Mouse (Mus musculus) left cerebral cortex, postnatal 25 days (tissue): ENCODE results near the gene Fzr1. TPM values are rescaled to one million over a fixed set of nuclear protein-coding genes. Genes with fewer than 3 reads are reported as not detected.
A peak's percentile ranks its signal among the peaks of the same experiment; 100 is the strongest.

Experiments
- DNase-seq, 2 experiments: peaks; one replicate each; pipeline ENCODE4 v3.0.0; 2022; ENCODE audit warnings: low spot score in 2 of 2, mixed read lengths in 1 of 2
- intact Hi-C: fragments of 180-260 bp; cut with DNase I; formaldehyde crosslinking; loops from one replicate; pipeline ENCODE4 v1.15.1; 2025
- microRNA-seq, 2 experiments: library from miRNA; unstranded; fragments of <30 nt; microRNA quantifications; one replicate each; pipeline ENCODE4 v1.2.0; 2022
- total RNA-seq, 2 experiments: library from RNA; stranded (reverse); gene quantifications; 2 replicates each; pipeline ENCODE4 v1.2.3; 2021

Gene Fzr1
- total RNA-seq, 2 experiments from 2014 or later = 63.5 to 70.2 TPM

DNA sequence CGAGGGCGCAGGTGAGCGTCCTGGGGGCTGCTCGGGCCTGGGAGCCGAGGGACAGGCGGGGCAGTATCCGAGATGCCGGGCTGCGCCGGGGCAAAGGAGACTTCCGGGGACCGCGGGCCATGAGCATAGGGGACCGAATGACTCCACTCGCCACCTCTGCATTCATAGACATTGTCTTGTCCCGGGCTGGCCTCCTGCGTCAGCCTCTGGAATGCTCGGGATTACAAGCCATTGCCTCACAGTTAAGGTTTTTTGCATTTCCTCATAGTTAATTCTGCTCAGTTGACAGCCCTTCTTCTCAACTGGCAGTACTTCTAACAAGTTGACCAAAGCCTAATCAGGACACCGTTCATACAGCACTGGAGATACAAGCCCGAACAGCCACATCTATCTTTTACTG is 56.9 kb downstream of the Fzr1 start:
- intact Hi-C loops = no loop called here

DNA sequence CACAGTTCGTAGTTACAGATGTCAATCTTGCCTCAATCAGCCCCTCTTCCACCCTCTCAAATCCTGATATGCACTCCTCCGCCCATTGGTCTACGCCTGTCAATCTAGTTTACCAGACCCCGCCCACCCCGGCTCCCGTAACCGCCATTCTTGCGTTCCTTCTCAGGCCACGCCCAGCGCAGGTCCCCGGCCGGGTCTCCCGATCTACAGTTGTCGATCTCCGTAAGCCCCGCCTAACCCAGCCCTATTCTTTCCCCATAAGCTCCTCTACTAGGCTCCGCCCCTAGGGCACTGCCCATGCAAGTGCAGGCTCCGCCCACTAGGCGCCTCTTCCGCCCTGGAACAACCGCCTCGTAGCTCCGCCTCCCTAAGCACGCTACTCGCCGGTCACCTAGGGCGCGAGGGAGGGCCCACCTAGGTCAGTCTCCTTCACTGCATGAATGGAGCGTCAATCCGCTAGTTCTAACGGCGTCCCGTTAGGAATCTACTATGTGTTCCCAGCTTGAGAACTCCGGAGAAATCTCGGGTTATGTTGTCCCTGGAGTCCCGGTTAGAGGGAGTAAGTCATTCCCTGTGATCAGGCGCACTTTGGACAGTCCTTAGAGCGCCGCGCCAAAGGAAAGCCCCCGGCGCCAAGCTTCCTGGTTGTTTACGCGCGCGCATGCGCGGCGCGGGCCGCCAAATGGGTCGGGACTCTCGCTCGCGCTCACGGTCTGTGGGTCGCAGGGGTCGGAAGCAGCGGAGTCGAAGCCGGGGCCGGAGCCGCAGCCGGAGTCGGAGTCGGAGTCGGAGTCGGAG is 57.6 kb downstream of the Fzr1 start, which contains the start of gene Cactin:
Gene Cactin (plus strand): TSS at position 554 of the 798 bp plus-strand sequence.
- intact Hi-C loops = no loop called here
- peak; percentile 98 to 100 for DNase-seq

More for the DNA sequence above, 56.9 kb downstream of the Fzr1 start:
- DNase-seq = no peak

DNA sequence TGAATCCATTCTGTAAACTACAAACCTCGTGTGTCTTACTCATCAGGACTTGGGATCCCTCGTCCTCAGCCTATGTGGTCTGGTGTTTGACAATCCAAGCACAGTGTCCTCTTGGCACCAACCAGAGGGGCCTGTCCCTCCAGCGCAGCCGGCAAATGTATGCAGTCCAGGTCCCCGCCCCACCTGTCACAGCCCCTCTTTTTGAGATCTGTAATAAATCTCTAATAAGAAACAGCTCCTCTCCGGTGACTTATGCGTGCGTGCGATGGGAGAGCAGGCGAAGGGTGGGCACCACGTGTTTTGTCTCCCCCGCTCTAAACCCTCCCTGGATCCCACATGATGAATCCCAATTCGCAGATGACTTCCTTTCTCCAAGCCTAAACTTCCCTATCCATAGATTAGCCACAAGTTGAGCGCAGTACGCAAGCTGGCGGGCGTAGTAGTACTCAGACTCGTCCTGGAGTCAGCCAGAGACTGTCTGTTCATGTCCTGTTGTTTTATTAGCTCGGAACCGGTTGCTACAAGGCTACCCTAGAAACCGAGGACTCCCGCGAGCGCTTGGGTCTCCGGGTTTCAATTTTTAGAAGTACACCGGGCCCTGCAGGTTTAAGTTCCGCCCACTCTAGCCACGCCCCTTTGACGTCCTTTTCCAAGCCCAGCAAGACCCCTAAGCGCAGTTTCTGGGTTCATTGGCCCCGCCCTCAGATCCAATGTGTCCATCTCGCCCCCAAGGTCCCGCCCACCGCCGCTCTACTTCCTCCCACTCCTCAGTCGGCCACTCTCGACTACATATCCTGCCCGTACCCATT is 58.4 kb downstream of the Fzr1 start:
- DNase-seq = no peak
- intact Hi-C loops = no loop called here

DNA sequence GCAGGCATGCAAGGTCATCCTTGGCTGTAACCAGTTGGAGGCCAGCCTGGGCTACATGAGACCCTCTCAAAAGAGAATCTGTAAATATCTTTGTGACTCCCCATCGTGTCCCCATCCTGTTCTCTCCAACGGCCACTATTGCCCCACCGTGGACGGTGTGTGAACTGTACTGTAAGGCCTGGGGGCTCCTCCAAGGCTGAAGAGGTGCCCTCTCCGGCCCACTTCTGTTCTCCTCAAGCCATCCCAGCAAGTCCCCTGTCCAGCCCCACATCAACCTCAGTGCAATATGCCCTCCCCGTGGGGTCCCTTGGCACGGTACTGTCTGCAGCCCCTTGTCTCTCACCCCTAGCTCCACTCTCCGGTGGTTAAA is 59.0 kb downstream of the Fzr1 start:
- intact Hi-C loops = no loop called here
- no peak for DNase-seq

DNA sequence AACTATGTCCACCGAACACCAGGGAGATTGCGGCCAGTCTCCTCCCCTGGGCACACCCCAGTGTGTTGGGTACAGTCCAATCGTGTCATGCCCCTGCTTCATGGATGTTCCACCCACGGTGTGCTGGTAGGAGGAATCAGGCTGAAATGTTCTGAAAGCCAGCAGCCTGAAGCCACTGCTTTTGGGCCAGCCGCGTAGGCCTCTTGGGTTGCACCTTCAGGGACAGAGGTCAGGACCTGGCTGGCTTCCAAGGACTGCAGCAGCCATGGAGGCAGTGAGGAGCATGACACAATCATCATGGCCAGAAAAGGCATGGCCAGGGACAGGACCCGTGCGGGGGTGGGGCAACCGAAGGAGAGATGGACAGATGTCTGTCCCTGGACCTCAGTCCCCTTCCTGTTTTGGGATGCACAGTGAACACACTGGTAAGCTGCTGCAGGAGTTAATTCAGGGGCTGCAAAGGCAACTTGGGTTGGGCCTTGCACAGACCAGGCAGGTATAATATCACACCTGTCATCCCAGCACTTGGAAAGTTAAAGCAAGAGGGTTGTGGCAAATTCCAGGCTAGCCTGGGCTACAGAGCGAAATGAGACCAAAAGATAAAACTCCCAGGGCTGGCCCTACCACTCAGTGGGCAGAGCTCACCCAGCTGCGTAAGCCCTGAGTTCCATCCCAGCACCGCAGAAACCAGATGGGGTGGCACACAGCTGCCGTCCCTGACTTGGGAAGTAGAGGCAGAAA is 59.6 kb downstream of the Fzr1 start:
- intact Hi-C loops = no loop called here

DNA sequence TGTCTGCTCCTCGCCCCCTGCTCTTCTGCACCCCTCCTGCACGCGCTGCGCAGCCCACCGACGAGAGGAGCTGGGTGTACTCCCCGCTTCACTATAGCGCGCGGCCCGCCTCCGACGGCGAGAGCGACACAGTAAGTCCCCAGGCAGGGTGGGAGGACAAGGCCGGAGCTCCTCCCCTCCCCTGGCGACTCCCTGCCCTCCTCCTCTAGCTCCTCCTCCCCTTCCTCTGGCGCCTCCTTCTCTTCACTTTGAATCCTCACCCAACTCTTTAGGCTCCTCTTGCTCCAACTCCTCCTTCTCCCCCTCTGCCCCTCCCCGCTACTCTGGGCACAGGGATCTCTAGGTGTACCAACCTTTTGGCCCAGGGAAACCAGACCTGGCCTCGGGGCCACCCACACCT is 61.0 kb downstream of the Fzr1 start:
- no peak for DNase-seq
- intact Hi-C loops = loop anchor here (2.0 kb wide), 1 partner anchor 24 kb away; the partner anchor contains the start of gene Pip5k1c

More for the DNA sequence above, 59.6 kb downstream of the Fzr1 start:
- DNase-seq = no peak

DNA sequence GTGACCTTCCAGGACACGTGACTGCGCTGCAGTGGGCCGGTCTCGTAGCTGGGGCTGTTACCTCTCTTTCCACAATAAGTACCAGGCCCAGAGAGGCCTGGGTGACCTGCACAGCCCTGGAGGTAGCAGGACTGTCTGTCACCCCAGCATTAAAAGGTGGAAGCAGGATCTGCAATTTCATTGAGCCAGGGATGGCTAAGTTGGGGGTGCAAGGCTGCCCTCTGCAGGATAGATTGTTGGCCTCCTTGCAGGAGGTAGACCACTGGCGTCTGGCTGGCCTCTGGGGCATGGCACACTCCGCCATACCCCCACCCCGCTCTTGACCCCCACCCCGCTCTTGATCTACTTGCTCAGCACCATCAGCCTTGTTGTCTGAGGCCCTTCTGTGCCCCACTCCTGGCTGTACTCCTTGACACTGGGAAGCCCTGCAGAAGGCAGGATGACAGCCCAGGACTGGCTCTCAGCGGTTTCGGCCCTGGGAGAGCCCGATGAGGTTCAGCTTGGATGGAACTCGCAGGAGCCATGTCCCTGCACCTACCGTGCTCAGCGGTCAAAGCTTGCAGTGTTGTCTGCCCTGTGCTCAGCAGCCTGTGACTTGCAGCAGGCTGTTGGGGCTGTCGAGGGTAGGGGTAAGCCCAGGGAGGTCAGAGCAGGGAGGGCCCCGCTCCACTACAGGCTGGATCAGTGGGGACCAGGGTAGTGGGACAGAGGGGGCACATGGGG is 61.8 kb downstream of the Fzr1 start:
- DNase-seq = peak in 1 of 2 experiments; percentile 30
- intact Hi-C loops = loop anchor here (2.0 kb wide), 1 partner anchor 24 kb away; the partner anchor contains the start of gene Pip5k1c

Small RNA genes within 50 kb of the gene (microRNA-seq; reads per million reads assigned to microRNA genes)
- gene Mir1191b (0 reads per million in 2 experiments), gene Mir6913 (1.2 to 2.0 reads per million in 2 experiments)

Other genes starting within 250 kb of the Fzr1 start
- 100 to 1,000 TPM; 114 TPM for gene Zbtb7a, start 243.3 kb downstream of the Fzr1 start, total RNA-seq
- 10 to 100 TPM; 26.6 to 28.7 TPM for gene Pias4, start 210.6 kb downstream of the Fzr1 start, total RNA-seq
- 100 to 1,000 TPM; 854 to 872 TPM for gene Eef2, start 201.9 kb downstream of the Fzr1 start, total RNA-seq
- 10 to 100 TPM; 71.3 to 77.7 TPM for gene Dapk3, start 195.5 kb downstream of the Fzr1 start, total RNA-seq
- not detected for gene 4930442H23Rik, start 194.7 kb downstream of the Fzr1 start, total RNA-seq
- under 1 TPM in 1 of 2 experiments, not detected in 1; 0.23 TPM for gene Nmrk2, start 176.5 kb downstream of the Fzr1 start, total RNA-seq
- gene Atcay, start 147.7 kb downstream of the Fzr1 start, total RNA-seq = 100 to 1,000 TPM; 194 to 208 TPM
- 10 to 100 TPM; 57.2 to 63.1 TPM for gene Zfr2, start 145.4 kb downstream of the Fzr1 start, total RNA-seq
- gene Matk, start 125.6 kb downstream of the Fzr1 start, total RNA-seq = 100 to 1,000 TPM; 191 to 194 TPM
- 10 to 100 TPM; 42.5 to 47.3 TPM for gene Mrpl54, start 111.6 kb downstream of the Fzr1 start, total RNA-seq
- gene Apba3, start 111.6 kb downstream of the Fzr1 start, total RNA-seq = 10 to 100 TPM; 38.6 to 40.0 TPM
- gene Tjp3, start 86.9 kb downstream of the Fzr1 start, total RNA-seq = under 1 TPM; 0.23 to 0.30 TPM
- 100 to 1,000 TPM; 402 to 420 TPM for gene Pip5k1c, start 85.6 kb downstream of the Fzr1 start, total RNA-seq
- 10 to 100 TPM; 27.8 to 28.4 TPM for gene Cactin, start 57.4 kb downstream of the Fzr1 start, total RNA-seq
- 1 to 10 TPM; 1.2 to 1.4 TPM for gene Tbxa2r, start 49.8 kb downstream of the Fzr1 start, total RNA-seq
- gene Gipc3, start 35.2 kb downstream of the Fzr1 start, total RNA-seq = under 1 TPM; 0.92 to 0.96 TPM
- gene Hmg20b, start 28.0 kb downstream of the Fzr1 start, total RNA-seq = 10 to 100 TPM; 23.5 to 28.4 TPM
- 10 to 100 TPM; 39.3 to 41.1 TPM for gene Mfsd12, start 21.0 kb downstream of the Fzr1 start, total RNA-seq
- 1 to 10 TPM in 1 of 2 experiments, under 1 TPM in 1; 0.78 to 2.2 TPM for gene 4930404N11Rik, start 12.7 kb downstream of the Fzr1 start, total RNA-seq
- gene Dohh, start 5.9 kb upstream of the Fzr1 start, total RNA-seq = 10 to 100 TPM; 83.7 to 87.7 TPM
- 1 to 10 TPM; 3.5 to 4.2 TPM for gene Gm48551, start 6.0 kb upstream of the Fzr1 start, total RNA-seq
- 1 to 10 TPM; 4.0 to 4.1 TPM for gene Gm48552, start 10.5 kb upstream of the Fzr1 start, total RNA-seq
- gene Smim24, start 14.5 kb upstream of the Fzr1 start, total RNA-seq = 1 to 10 TPM in 1 of 2 experiments, under 1 TPM in 1; 0.89 to 1.5 TPM
- 10 to 100 TPM; 81.1 to 87.3 TPM for gene Nfic, start 77.1 kb upstream of the Fzr1 start, total RNA-seq
- gene Celf5, start 104.2 kb upstream of the Fzr1 start, total RNA-seq = 100 to 1,000 TPM; 285 to 286 TPM
- gene Ncln, start 117.9 kb upstream of the Fzr1 start, total RNA-seq = 10 to 100 TPM; 76.4 to 77.0 TPM
- gene S1pr4, start 121.6 kb upstream of the Fzr1 start, total RNA-seq = under 1 TPM; 0.53 to 0.73 TPM
- 1 to 10 TPM; 2.0 to 3.1 TPM for gene Gna15, start 145.7 kb upstream of the Fzr1 start, total RNA-seq
- gene Gna11, start 166.7 kb upstream of the Fzr1 start, total RNA-seq = 100 to 1,000 TPM; 101 to 107 TPM
- 100 to 1,000 TPM; 630 to 638 TPM for gene Aes, start 181.0 kb upstream of the Fzr1 start, total RNA-seq
- 10 to 100 TPM; 28.8 to 30.3 TPM for gene Tle2, start 196.0 kb upstream of the Fzr1 start, total RNA-seq
- gene Tle6, start 222.6 kb upstream of the Fzr1 start, total RNA-seq = 1 to 10 TPM; 4.2 to 5.8 TPM
- 1 to 10 TPM; 3.1 to 3.8 TPM for gene BC025920, start 227.8 kb upstream of the Fzr1 start, total RNA-seq
- gene Sirt6, start 249.3 kb upstream of the Fzr1 start, total RNA-seq = 10 to 100 TPM; 22.1 to 25.3 TPM